Mouse (Mus musculus) kidney, adult 2 months (tissue): ENCODE data around the gene Mblac1.

Experiments
- CTCF ChIP-seq: fragments of 200-500 bp; conservative IDR thresholded peaks from 2 replicates; pipeline ENCODE4 v1.5.1; 2011; ENCODE audit warnings: low read depth, mild to moderate bottlenecking, control low read depth, low read length, moderate library complexity, mixed read lengths; ENCODE audit not compliant: insufficient read depth, insufficient read length
- POLR2A ChIP-seq: fragments of 200-500 bp; IDR thresholded peaks from one replicate; pipeline ENCODE4 v1.6.1; 2011; ENCODE audit warnings: low read depth, low read length, control low read depth

DNA sequence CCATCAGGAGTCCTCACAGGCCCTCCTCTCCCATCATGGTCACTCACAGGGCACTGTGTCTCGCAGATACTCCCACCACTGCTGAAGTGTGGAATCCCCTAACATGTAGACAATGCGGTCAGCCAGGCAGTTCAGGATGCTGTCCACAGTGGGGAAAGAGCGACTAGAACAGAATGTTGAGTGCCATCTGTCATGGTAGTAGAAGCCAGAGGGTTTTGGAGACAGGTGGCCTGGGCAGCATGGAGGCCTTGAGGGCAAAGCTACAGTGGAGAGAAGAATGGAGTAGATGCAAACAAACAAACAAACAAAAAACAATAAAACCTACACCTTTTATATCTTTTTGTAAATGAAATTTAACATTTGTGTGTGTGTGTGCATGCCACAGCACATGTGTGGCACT is 8.0 kb downstream of the Mblac1 start:
- no peak for TF ChIP-seq CTCF
- TF ChIP-seq POLR2A, result no peak
